Mouse (Mus musculus): ENCODE data around the gene Bmper. TPM values are rescaled to one million over a fixed set of nuclear protein-coding genes. Genes with fewer than 3 reads are reported as not detected.

The Bmper gene
- polyA plus RNA-seq, 1 experiment from 2014 or later = 27.0 TPM

- Histone ChIP-seq H3K36me3 (ENCODE audit: insufficient read depth, low read length) (no peaks in the 10 kb centered on the region), H3K4me2 (replicated peaks; ENCODE audit: low read depth, low read length) (no peak overlapping the region), H3K27ac (ENCODE audit: low read length) (0 out of 2 replicates have a peak overlapping the region, but pooled peaks have one; percentile 4), H3K4me3 (ENCODE audit: low read depth, low read length) (no peak overlapping the region), H3K4me1 (ENCODE audit: insufficient read depth, low read depth, low read length) (no peaks in the 10 kb centered on the region), H3K9me3 (ENCODE audit: low read length) (no peaks in the 10 kb centered on the region), H3K27me3 (replicated peaks; ENCODE audit: insufficient read depth, low read length) (no peaks in the 10 kb centered on the region), H3K9ac (replicated peaks; ENCODE audit: low read depth) (no peak overlapping the region)
- 33% methylated on average over 6 of the region's 6 CpGs for WGBS
- ATAC-seq (peak; percentile 35), DNase-seq (ENCODE audit: low spot score) (peak; percentile 24)
- TF ChIP-seq CTCF (IDR thresholded peaks at IDR 0.05) = no peak
- TF ChIP-seq EP300 (IDR thresholded peaks at IDR 0.05) = no peak
Observed at GRCm38 (mm10) chr9:23378731-23379170, 155.9 kb downstream of the Bmper start.

GRCm38 (mm10) chr9:23380171-23380835 is 157.4 kb downstream of the Bmper start:
- WGBS = 71% methylated on average over 5 of the region's 5 CpGs
- ATAC-seq (no peak), DNase-seq (ENCODE audit: low spot score) (no peak)
- H3K4me3 ChIP-seq (ENCODE audit: low read depth, low read length) = no peak overlapping the region
- H3K4me2 ChIP-seq (replicated peaks; ENCODE audit: low read depth, low read length) = no peak overlapping the region
- H3K9ac ChIP-seq (replicated peaks; ENCODE audit: low read depth) = no peak overlapping the region
- no peak overlapping the region for H3K27ac ChIP-seq (ENCODE audit: low read length)
- H3K27me3 ChIP-seq (replicated peaks; ENCODE audit: insufficient read depth, low read length) = no peaks in the 10 kb centered on the region
- TF ChIP-seq EP300 (IDR thresholded peaks at IDR 0.05) (no peak), CTCF (IDR thresholded peaks at IDR 0.05) (no peak)
- H3K9me3 ChIP-seq (ENCODE audit: low read length) = no peaks in the 10 kb centered on the region
- H3K4me1 ChIP-seq (ENCODE audit: insufficient read depth, low read depth, low read length) = peaks cover under 1% of the 10 kb centered on the region; the same call in 1 of the 2 replicates
- no peaks in the 10 kb centered on the region for H3K36me3 ChIP-seq (ENCODE audit: insufficient read depth, low read length)

- ATAC-seq = no peak
- Histone ChIP-seq H3K36me3 (ENCODE audit: insufficient read depth, low read length) (no peaks in the 10 kb centered on the region), H3K27ac (ENCODE audit: low read length) (no peak overlapping the region), H3K9ac (replicated peaks; ENCODE audit: low read depth) (no peak overlapping the region), H3K27me3 (replicated peaks; ENCODE audit: insufficient read depth, low read length) (no peaks in the 10 kb centered on the region), H3K4me1 (ENCODE audit: insufficient read depth, low read depth, low read length) (peaks cover 4% of the 10 kb centered on the region; the same call in 1 of the 2 replicates), H3K9me3 (ENCODE audit: low read length) (no peaks in the 10 kb centered on the region), H3K4me3 (ENCODE audit: low read depth, low read length) (no peak overlapping the region), H3K4me2 (replicated peaks; ENCODE audit: low read depth, low read length) (no peak overlapping the region)
- 32% methylated on average over 8 of the region's 8 CpGs for WGBS
- DNase-seq (ENCODE audit: low spot score) = peak; percentile 41
- TF ChIP-seq CTCF (IDR thresholded peaks at IDR 0.05) (no peak), EP300 (IDR thresholded peaks at IDR 0.05) (no peak)
Observed at GRCm38 (mm10) chr9:23383291-23383690, 160.4 kb downstream of the Bmper start.

- DNase-seq (ENCODE audit: low spot score) = no peak
- no peak for TF ChIP-seq CTCF (IDR thresholded peaks at IDR 0.05)
- no peak for TF ChIP-seq EP300 (IDR thresholded peaks at IDR 0.05)
- H3K9me3 ChIP-seq (ENCODE audit: low read length) = no peaks in the 10 kb centered on the region
- H3K36me3 ChIP-seq (ENCODE audit: insufficient read depth, low read length) = no peaks in the 10 kb centered on the region
- H3K4me3 ChIP-seq (ENCODE audit: low read depth, low read length) = no peak overlapping the region
- peaks cover 4% of the 10 kb centered on the region; the same call in 1 of the 2 replicates for H3K4me1 ChIP-seq (ENCODE audit: insufficient read depth, low read depth, low read length)
- no peaks in the 10 kb centered on the region for H3K27me3 ChIP-seq (replicated peaks; ENCODE audit: insufficient read depth, low read length)
- H3K9ac ChIP-seq (replicated peaks; ENCODE audit: low read depth) = no peak overlapping the region
- no peak overlapping the region for H3K4me2 ChIP-seq (replicated peaks; ENCODE audit: low read depth, low read length)
- WGBS = 66% methylated on average over 1 of the region's 1 CpGs
- ATAC-seq = no peak
- H3K27ac ChIP-seq (ENCODE audit: low read length) = no peak overlapping the region
Observed at GRCm38 (mm10) chr9:23383837-23384236, 161.0 kb downstream of the Bmper start.

- peak; percentile 51 for DNase-seq (ENCODE audit: low spot score)
- Histone ChIP-seq H3K4me2 (replicated peaks; ENCODE audit: low read depth, low read length) (no peak overlapping the region), H3K4me1 (ENCODE audit: insufficient read depth, low read depth, low read length) (peaks cover 4% of the 10 kb centered on the region; the same call in 1 of the 2 replicates), H3K9ac (replicated peaks; ENCODE audit: low read depth) (no peak overlapping the region), H3K27ac (ENCODE audit: low read length) (no peak overlapping the region), H3K27me3 (replicated peaks; ENCODE audit: insufficient read depth, low read length) (no peaks in the 10 kb centered on the region), H3K36me3 (ENCODE audit: insufficient read depth, low read length) (no peaks in the 10 kb centered on the region), H3K4me3 (ENCODE audit: low read depth, low read length) (no peak overlapping the region), H3K9me3 (ENCODE audit: low read length) (no peaks in the 10 kb centered on the region)
- peak; percentile 62 for ATAC-seq
- TF ChIP-seq CTCF (IDR thresholded peaks at IDR 0.05) = no peak
- TF ChIP-seq EP300 (IDR thresholded peaks at IDR 0.05) = no peak
- WGBS = 30% methylated on average over 3 of the region's 3 CpGs
Observed at GRCm38 (mm10) chr9:23384880-23385279, 162.0 kb downstream of the Bmper start.

GRCm38 (mm10) chr9:23386201-23386600 is 163.3 kb downstream of the Bmper start:
- Histone ChIP-seq H3K9me3 (ENCODE audit: low read length) (no peaks in the 10 kb centered on the region), H3K27me3 (replicated peaks; ENCODE audit: insufficient read depth, low read length) (no peaks in the 10 kb centered on the region), H3K27ac (ENCODE audit: low read length) (no peak overlapping the region; the same call in 1 of the 2 replicates), H3K9ac (replicated peaks; ENCODE audit: low read depth) (no peak overlapping the region), H3K4me1 (ENCODE audit: insufficient read depth, low read depth, low read length) (peaks cover 8% of the 10 kb centered on the region; the same call in 1 of the 2 replicates), H3K4me2 (replicated peaks; ENCODE audit: low read depth, low read length) (no peak overlapping the region), H3K4me3 (ENCODE audit: low read depth, low read length) (no peak overlapping the region), H3K36me3 (ENCODE audit: insufficient read depth, low read length) (no peaks in the 10 kb centered on the region)
- no peak for TF ChIP-seq CTCF (IDR thresholded peaks at IDR 0.05)
- TF ChIP-seq EP300 (IDR thresholded peaks at IDR 0.05) = no peak
- WGBS = 33% methylated on average over 3 of the region's 3 CpGs
- DNase-seq (ENCODE audit: low spot score) (no peak), ATAC-seq (0 out of 2 replicates have a peak, but pooled peaks have one; percentile 21)

All from lung, postnatal 0 days (tissue).